Mouse (Mus musculus): Measurements from ENCODE around the gene Foxg1.

Gene Foxg1

DNA sequence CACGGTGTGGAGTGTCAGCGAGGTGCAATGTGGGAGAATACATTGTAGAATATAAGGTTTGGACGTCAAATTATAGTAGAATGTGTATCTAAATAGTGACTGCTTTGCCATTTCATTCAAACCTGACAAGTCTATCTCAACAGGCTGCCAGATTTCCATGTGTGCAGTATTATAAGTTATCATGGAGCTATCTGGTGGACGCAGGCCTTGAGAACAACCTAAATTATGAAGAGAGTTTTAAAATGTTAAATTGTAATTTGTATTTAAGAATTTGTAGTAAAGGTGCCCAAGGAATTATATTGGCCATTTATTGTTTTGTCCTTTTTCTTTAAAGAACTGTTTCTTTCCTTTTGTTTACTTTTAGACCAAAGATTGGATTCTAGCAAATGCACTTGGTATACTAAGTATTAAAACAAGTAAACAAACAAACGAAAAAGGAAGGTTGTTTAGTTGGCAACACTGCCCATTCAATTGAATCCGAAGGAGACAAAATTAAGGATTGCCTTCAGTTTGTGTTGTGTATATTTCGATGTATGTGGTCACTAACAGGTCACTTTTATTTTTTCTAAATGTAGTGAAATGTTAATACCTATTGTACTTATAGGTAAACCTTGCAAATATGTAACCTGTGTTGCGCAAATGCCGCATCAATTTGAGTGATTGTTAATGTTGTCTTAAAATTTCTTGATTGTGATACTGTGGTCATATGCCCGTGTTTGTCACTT is 3.8 kb downstream of the Foxg1 start:
- no peak for DNase-seq

- DNase-seq, result no peak
Observed at GRCm38 (mm10) chr12:49387856-49388598, 5.6 kb downstream of the Foxg1 start.

GRCm38 (mm10) chr12:49389666-49390065 is 7.2 kb downstream of the Foxg1 start:
- no peak for DNase-seq

- DNase-seq, result no peak
Observed at GRCm38 (mm10) chr12:49390257-49390656, 7.8 kb downstream of the Foxg1 start.

DNA sequence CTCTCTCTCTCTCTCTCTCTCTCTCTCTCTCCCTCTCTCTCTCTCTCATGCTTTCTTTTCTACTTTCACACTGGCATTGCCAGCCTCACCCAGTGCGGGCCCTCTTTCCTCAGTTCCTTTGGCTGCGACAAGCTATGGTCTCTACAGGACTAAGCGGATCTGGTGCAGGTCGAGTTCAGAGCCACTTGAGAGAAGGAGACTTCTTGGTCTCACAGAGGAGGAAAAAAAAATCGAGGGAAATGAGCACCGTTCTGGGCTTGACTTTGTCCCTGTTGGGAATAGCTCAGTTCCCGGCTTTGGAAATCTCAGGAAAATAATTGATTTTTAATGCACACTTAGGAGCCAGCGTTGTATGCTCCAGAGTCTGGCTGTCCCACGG is 8.5 kb downstream of the Foxg1 start:
- no peak for DNase-seq

GRCm38 (mm10) chr12:49391305-49392040 is 9.0 kb downstream of the Foxg1 start:
- no peak for DNase-seq

DNA sequence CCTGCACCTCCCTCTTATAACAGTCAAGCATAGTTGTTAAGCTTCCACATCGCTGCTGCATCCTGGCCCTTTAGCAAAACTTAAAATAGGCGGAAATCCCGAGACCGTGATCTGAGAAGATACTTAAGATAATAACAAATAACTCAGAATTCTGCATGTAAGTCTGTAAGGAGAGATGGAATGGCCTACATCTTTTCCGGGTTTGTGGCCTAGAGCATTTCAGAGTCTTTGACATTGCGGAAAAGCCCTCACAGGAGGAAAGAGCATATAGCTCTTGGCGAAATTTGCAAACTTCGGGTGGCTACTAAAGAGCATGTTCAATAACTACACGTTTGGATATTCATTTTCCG is 9.6 kb downstream of the Foxg1 start:
- no peak for DNase-seq

- no peak for DNase-seq
Observed at GRCm38 (mm10) chr12:49392876-49393275, 10.4 kb downstream of the Foxg1 start.

DNA sequence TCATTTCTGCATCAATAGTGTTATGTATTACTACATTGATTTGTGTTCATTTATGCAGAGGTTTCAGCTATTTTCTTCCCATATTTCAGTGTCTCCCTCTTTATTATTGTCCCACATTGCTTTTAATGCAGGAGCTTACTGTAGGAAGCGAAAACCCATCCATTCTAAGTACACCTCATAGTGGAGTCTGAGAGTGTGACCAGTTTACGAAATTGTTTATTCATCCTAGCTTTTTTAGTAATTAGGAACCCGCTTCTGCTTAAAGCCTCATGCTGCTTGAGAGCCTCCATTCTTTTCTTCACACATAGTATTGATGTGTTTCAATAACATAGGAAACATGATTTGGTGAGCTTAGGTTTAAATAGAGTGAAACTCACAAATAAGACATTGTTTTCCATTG is 11.2 kb downstream of the Foxg1 start:
- DNase-seq, result no peak

GRCm38 (mm10) chr12:49394181-49394580 is 11.7 kb downstream of the Foxg1 start:
- DNase-seq, result no peak

GRCm38 (mm10) chr12:49394836-49395235 is 12.4 kb downstream of the Foxg1 start:
- DNase-seq, result no peak

DNA sequence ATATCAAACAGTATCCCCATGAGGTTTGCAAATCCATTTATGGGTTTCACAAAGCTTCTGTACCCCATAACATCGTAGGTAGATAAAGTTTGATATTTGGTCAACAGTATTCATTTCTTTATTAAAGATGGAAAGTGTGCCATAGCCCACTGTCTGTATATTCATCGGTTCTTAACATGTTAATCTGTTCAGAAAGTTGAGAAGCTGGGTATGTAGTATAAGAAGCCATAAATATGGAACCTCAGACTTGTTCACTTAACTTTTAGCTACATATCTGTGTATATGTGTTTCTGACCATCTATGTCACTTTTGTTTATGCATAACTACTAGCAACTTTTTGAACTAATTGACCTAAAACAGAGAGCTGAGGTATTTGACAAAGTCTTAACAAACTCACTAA is 13.5 kb downstream of the Foxg1 start:
- DNase-seq, result no peak

DNA sequence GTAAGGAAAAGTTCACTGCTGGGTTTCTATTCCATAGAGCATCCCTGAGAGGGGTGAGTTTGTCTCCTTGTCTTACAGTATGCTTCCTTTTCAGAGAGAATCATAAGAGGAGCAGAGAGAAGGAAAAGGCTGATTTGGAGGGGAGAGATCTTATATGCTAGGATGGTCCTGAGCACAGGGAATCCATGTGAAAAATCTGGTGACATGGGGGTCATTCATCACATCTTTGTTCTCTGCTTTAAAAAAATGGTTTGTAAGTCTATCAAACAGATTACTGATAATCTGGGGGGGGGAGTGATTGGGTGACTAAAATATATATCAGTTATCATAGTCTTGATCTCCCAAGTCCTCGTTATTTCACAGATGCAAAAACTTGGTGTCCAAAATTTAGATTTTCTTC is 14.3 kb downstream of the Foxg1 start:
- DNase-seq, result no peak

DNA sequence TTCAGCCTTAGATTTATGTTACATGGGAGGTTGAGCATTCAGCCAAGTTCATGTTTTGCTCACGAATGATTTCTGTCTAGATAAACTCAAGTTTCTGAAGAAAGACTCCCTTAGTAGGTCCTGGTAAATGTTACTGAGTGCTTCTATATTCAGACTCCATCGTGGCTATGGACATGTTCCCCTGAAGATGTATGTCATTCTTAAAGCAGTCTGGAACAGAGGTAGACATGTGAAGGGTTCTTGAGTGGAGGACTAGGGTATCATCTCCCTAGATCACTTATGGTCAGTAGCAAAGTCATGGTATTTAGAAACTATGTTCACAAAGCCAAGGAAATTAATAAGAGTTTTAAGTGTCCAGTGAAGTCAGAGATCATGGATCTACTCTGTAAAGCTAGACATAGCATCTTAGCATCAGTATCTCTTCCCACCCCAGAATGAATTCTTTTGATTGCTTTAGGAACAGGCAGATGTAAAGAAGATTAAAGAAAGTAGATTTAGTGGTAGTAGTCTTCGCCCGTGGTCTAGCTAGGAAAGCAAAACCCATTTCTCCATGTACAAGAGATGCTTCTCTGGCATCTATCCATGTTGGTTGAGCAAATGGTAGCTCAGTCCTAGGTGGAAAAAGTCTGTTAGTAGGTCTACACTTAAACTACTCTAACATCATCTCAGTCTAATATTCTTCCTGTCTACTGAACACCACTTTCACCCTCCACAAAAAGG is 15.1 kb downstream of the Foxg1 start:
- no peak for DNase-seq

- no peak for DNase-seq
Observed at GRCm38 (mm10) chr12:49398163-49398540, 15.7 kb downstream of the Foxg1 start.

DNA sequence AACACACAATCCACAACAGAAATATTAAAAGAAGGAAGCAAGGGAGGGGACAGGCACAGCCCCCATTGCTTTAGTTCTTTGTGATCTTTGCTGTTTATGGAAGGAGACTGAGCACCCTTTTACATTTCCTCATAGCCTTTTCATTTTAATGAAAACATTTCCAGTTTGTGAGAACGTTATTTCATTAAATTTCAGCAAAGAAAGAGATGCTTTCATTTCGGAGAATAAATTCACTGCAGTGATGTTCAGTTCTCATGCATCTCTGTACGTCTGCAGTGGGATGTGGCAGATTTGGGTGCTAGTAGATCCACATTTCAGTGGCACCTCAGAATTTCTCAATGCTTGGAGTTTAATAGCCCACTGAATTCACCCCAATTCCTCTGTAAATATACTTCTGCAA is 16.2 kb downstream of the Foxg1 start:
- DNase-seq, result no peak

DNA sequence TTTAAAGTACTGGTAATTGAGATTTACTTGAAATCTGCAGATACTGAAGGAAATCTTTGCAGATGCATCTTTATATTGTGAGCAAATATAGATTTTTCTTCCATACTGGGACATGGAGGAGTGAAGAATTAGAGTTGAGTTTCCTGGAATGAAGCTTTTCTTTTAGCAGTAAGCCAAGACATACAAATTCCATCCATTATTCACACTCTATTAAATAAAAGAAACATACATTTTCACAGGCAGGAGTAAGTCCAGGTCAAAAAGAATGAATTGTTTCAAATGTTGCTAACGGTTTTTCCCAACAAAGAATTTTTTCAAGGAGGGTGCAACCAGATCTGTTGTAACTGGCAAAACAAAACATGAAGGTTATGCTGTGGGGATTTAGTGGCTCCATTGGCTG is 17.2 kb downstream of the Foxg1 start:
- DNase-seq, result no peak

DNA sequence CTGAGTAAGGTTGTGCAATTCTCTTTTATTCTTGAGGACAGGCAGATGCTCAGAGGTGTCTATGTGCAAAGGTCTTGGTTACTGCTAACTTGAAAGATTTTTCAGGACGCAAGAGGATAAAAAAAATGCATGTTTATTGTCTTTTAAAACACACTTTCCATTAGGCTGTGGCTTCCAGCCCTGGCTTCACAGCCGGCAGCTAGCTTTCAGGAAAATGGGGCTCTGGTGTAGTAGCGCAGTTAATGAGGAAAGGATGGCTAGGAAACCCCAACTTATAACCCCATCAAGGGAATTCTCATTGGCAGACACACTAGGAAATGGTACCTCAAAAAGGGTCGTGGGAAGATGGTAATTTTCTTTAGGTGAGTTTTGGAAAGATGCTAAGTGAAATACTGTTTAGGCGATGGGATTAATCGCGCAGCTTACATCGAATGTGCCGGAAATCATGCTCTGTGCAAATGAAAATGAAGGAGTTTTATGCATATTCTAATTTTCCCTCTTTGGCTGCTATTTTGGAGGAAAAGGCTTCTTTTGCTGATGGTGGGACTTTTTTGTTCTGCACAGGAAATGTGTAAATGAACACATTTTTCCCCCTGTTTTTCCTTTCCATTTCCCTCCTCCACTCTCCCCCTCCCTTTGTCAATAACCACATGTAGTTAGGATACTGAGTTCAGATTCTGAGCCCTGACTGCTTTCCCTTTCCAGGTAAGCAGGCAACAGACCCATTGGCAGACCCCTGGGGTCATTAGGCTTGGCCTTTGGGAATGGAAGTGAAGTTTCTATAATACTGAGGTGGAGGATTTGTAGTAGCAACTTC is 17.8 kb downstream of the Foxg1 start:
- no peak for DNase-seq

- no peak for DNase-seq
Observed at GRCm38 (mm10) chr12:49400853-49401118, 18.3 kb downstream of the Foxg1 start.

DNA sequence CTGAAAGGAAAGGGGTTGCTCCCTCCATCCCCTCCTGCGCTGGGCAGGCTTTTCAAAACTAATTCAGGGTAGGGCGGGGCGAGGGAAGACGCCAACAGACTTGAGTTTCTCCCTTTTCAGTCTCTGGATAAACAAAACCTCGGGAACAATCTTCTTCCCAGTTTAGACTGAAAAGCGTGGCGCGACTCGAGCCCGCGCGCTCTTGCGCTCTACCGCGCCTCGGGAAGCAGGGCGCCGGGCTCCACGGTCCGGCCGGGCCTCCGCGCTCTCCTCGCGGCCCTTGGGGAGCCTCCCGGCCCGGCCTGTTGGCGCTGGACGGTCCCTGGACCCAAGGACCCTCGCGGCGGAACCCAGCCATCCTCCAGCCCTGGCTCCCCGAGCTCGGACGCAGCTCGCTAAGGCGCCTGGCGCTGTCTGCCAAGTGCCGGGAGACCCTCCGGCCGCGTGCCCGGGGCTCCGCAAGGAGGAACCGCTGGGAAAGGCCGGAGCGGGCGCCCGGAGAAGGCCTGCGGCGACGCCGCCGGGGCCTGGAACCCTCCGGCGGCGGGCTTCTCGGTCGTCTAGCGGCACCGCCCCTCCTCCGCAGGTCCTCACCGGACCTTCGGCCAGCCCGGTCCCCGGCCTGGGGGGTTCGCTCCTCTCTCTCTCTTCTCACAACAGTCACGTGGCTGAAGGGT is 18.8 kb downstream of the Foxg1 start:
- no peak for DNase-seq

DNA sequence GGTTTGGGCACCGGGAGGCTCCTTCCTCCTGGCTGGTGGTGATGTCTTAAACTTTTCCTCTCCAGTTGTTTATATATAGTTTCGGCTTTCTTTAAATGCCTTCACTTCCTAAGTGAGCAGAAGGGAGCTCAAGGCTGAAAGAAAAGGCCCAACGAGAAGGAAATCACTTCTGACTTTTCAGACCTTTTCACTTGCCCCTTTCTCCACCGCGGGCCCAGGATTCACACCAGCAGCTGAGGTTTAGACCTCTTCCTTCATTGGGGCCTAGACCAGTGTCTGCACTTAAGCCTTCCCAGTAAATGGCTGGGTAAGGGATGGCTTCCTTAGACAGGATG is 19.3 kb downstream of the Foxg1 start:
- DNase-seq, result no peak

- no peak for DNase-seq
Observed at GRCm38 (mm10) chr12:49409833-49410232, 27.4 kb downstream of the Foxg1 start.

Measured in thymus, postnatal 14 days (tissue).